Mouse (Mus musculus): Measurements from ENCODE around the gene Olfr1094.

Gene Olfr1094

GRCm38 (mm10) chr2:86824363-86824762, at the start of gene Olfr1094:
Gene Olfr1094, plus strand, starts transcription at chr2:86824663.
- ChIA-PET CTCF (no interaction called here), POLR2A (no interaction called here)

DNA sequence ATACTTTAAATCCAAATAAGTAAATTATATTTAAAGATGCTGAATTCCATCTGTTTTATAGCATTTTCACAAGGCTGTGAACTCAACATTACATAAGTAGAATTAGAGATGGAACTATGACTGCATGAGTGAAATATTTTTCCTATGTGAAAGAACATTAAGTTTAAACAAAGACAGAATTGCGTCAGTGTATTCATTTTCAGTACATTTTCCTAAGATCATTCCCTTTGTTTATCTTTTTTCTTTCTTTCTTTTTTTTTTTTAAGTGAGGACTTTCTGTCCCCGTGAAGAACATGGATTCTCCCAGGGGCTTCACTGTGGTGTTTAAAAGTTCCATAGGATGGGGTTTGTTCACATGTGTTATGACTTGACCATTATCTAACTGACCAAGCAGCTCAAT, 42.3 kb upstream of the Olfr1094 start, which contains the start of gene Olfr1093:
Gene Olfr1093, plus strand, starts transcription at position 301 of the 400 bp plus-strand sequence.
- CTCF ChIA-PET, result no interaction called here
- POLR2A ChIA-PET, result no interaction called here

- CTCF ChIA-PET, result no interaction called here
- POLR2A ChIA-PET, result no interaction called here
Measured at GRCm38 (mm10) chr2:86809918-86810317, 14.5 kb upstream of the Olfr1094 start, which contains the start of gene Olfr141. Gene Olfr141, minus strand, starts transcription at chr2:86810018.

GRCm38 (mm10) chr2:86851596-86851995, 27.1 kb downstream of the Olfr1094 start, which contains the start of gene Olfr1095:
Gene Olfr1095, minus strand, starts transcription at chr2:86851696.
- POLR2A ChIA-PET, result no interaction called here
- CTCF ChIA-PET, result interaction anchor here in 1 of 4 experiments (0.5 kb wide), 1 partner anchor 105 kb away, joined by 3 read pairs; no protein-coding TSS in a partner anchor

DNA sequence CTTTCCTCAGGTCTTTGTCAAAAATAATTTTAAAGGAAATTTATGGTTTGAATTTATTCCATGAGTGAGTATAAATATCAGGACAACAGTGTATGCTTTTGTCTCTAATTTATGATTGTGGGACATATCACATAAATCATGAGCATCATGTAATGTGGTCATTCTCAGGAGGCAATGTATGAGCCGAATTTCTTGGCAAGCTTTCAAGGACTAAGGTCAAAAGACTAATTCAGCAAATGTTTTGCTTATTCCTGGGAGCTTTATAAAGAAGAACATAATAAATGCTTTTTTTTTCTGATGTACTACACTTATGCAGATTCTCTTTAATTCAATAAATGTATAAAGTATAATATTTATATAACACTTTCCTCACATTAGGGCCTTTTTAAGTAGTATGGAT, 50.2 kb downstream of the Olfr1094 start, which contains the start of gene Gm13723:
Gene Gm13723, minus strand, starts transcription at position 101 of the 400 bp plus-strand sequence.
- ChIA-PET POLR2A (no interaction called here), CTCF (no interaction called here)
